ENCODE assay signal across 22 mouse cellular contexts in the genomic region with DNA sequence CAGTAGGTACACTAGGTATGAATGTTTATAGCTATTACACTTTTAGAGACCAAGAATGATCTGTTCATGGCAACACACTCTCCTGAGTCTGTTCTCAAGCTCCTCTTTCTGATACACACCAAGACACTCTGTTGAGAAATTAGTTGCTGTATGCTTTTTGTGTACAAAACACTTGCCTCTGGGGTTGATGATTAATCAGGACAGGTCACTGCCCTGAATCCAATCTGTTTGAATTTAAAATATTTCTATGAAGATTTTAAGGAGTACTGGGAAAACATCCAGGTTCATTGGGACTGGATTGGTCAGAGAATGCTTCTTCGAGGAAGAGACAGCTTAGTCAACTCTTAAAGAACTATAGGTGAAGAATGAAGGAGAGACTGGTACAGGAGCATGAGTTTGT.
DNase-seq lines count a peak whose midpoint lies in the region; ATAC-seq and TF ChIP-seq lines count a peak whose summit lies in the region.
"Had no signal": no experiment of that assay in that cellular context is flagged by ENCODE, and none has a peak within 500 bp of the region (broad histone marks: within the 10 kb centered on the region; RNA-seq: fewer than 3 reads in every experiment).

No protein-coding gene starts in this region.

- H3K4me3 ChIP-seq in kidney, adult 2 months (ENCODE audit: insufficient read depth, low read depth, low read length): no peak overlapping the region
- no peak overlapping the region for H3K4me3 ChIP-seq in kidney, embryonic 14.5 days (ENCODE audit: low read length)
- H3K4me3 ChIP-seq in liver, adult 2 months (ENCODE audit: insufficient read depth, low read depth, low read length): no peak overlapping the region
- H3K4me3 ChIP-seq: embryonic facial prominence, embryonic 13.5 days; embryonic facial prominence, embryonic 15.5 days; erythroblast, embryonic 14.5 days; forebrain, embryonic 10.5 days; forebrain, embryonic 12.5 days had no signal

- DNase-seq in kidney, adult 2 months: peak; percentile 74
- DNase-seq in kidney, adult 9 months: peak; percentile 43
- DNase-seq in kidney, postnatal 10 days: no peak
- DNase-seq in liver, adult 2 months (ENCODE audit: extremely low read depth, low read depth, low spot score): peak; percentile 93
- DNase-seq in liver: no peak
- DNase-seq: adrenal gland, adult 2 months; adrenal gland, postnatal 10 days; adrenal gland, postnatal 25 days; cerebellum, adult 11 months; cerebellum, adult 18-20 months; cerebellum, adult 8-10 months; cerebellum, adult 9-11 months; cerebellum, postnatal 14 days; cerebellum, postnatal 36 days; embryo, embryonic 11 days had no signal

- H3K4me1 ChIP-seq in kidney, adult 2 months (ENCODE audit: control insufficient read depth, insufficient read depth, low read length): no peaks in the 10 kb centered on the region
- H3K4me1 ChIP-seq in kidney, embryonic 14.5 days (ENCODE audit: control insufficient read depth, insufficient read depth, low read length): no peaks in the 10 kb centered on the region
- H3K4me1 ChIP-seq in liver, adult 2 months (ENCODE audit: control insufficient read depth, insufficient read depth, low read length): peaks cover 15% of the 10 kb centered on the region
- H3K4me1 ChIP-seq: embryonic facial prominence, embryonic 13.5 days; embryonic facial prominence, embryonic 15.5 days; forebrain, embryonic 12.5 days had no signal

- TF ChIP-seq CTCF in kidney, adult 2 months (conservative IDR thresholded peaks at IDR 0.05; ENCODE audit: insufficient read depth, insufficient read length, low read depth, low read length): no peak
- TF ChIP-seq CTCF in liver, adult 2 months (IDR thresholded peaks at IDR 0.05; ENCODE audit: low read depth, low read length): no peak

- H3K27ac ChIP-seq in kidney, adult 2 months (ENCODE audit: insufficient read depth, low read depth, low read length): no peak overlapping the region
- H3K27ac ChIP-seq in kidney, embryonic 14.5 days (ENCODE audit: low read depth, low read length): no peak overlapping the region
- peak overlapping the region; percentile 54 for H3K27ac ChIP-seq in liver, adult 2 months (replicated peaks; ENCODE audit: insufficient read depth, low read depth, low read length)
- H3K27ac ChIP-seq: embryonic facial prominence, embryonic 13.5 days; embryonic facial prominence, embryonic 15.5 days; forebrain, embryonic 10.5 days; forebrain, embryonic 12.5 days had no signal

- TF ChIP-seq POLR2A in kidney, adult 2 months (IDR thresholded peaks at IDR 0.05; ENCODE audit: low read depth, low read length): no peak
- no peak for TF ChIP-seq POLR2A in liver, adult 2 months (IDR thresholded peaks at IDR 0.05; ENCODE audit: extremely low read depth, insufficient read depth, low read length)

- ATAC-seq in kidney, embryonic 14.5 days (ENCODE audit: low FRiP score, low TSS enrichment): no peak
- ATAC-seq: forebrain, embryonic 14.5 days had no signal

- H3K9ac ChIP-seq in kidney, embryonic 14.5 days (ENCODE audit: low read depth, low read length): no peak overlapping the region
- no peak overlapping the region for H3K9ac ChIP-seq in liver, adult 2 months (ENCODE audit: low read depth, low read length)
- H3K9ac ChIP-seq: embryonic facial prominence, embryonic 13.5 days; embryonic facial prominence, embryonic 15.5 days; forebrain, embryonic 12.5 days had no signal

- no peaks in the 10 kb centered on the region for H3K36me3 ChIP-seq in kidney, adult 2 months (ENCODE audit: control insufficient read depth, insufficient read depth, low read length)
- H3K36me3 ChIP-seq in kidney, embryonic 14.5 days (ENCODE audit: control insufficient read depth, insufficient read depth, low read length): no peaks in the 10 kb centered on the region
- no peaks in the 10 kb centered on the region for H3K36me3 ChIP-seq in liver, adult 2 months (ENCODE audit: control insufficient read depth, insufficient read depth, low read length)
- H3K36me3 ChIP-seq: embryonic facial prominence, embryonic 13.5 days; embryonic facial prominence, embryonic 15.5 days; forebrain, embryonic 10.5 days; forebrain, embryonic 12.5 days had no signal

- H3K79me2 ChIP-seq in liver, adult 2 months (ENCODE audit: control insufficient read depth, insufficient read depth, low read length): no peaks in the 10 kb centered on the region

- no peaks in the 10 kb centered on the region for H3K27me3 ChIP-seq in kidney, adult 2 months (replicated peaks; ENCODE audit: control insufficient read depth, insufficient read depth, low read length)
- H3K27me3 ChIP-seq in kidney, embryonic 14.5 days (ENCODE audit: control insufficient read depth, insufficient read depth, low read length): no peaks in the 10 kb centered on the region
- no peaks in the 10 kb centered on the region for H3K27me3 ChIP-seq in liver, adult 2 months (ENCODE audit: control insufficient read depth, insufficient read depth, low read length)
- H3K27me3 ChIP-seq: embryonic facial prominence, embryonic 13.5 days; embryonic facial prominence, embryonic 15.5 days; forebrain, embryonic 12.5 days had no signal

- H3K4me2 ChIP-seq in kidney, embryonic 14.5 days (replicated peaks; ENCODE audit: low read depth, low read length): no peak overlapping the region
- H3K4me2 ChIP-seq: embryonic facial prominence, embryonic 13.5 days; embryonic facial prominence, embryonic 15.5 days; forebrain, embryonic 12.5 days had no signal

- WGBS in kidney, adult 2 months: 47% methylated on average over 1 of the region's 1 CpGs
- WGBS in kidney, embryonic 14.5 days: 69% methylated on average over 1 of the region's 1 CpGs
- WGBS in liver, adult 2 months: 24% methylated on average over 1 of the region's 1 CpGs

- no peaks in the 10 kb centered on the region for H3K9me3 ChIP-seq in kidney, embryonic 14.5 days (ENCODE audit: control insufficient read depth, low read length)
- H3K9me3 ChIP-seq: embryonic facial prominence, embryonic 13.5 days; embryonic facial prominence, embryonic 15.5 days; forebrain, embryonic 10.5 days; forebrain, embryonic 12.5 days had no signal

Comparison
In these comparisons a context has a peak if more than half of its experiments do, and no peak if none do; other contexts are left out.
1. DNase-seq: peak in kidney, adult 2 months (single experiment), kidney, adult 9 months (single experiment) and liver, adult 2 months (single experiment); none in kidney, postnatal 10 days (single experiment) and liver (single experiment).